Mouse (Mus musculus) gastrocnemius, postnatal 4 days (tissue): Measurements from ENCODE around the gene Abca12. TPM values are rescaled to one million over a fixed set of nuclear protein-coding genes. Genes with fewer than 3 reads are reported as not detected.

Source experiments
- DNase-seq, 2 experiments: peaks; one replicate each; pipeline ENCODE4 v3.0.0; 2021 to 2022; ENCODE audit warnings: low spot score in 2 of 2, mixed read lengths in 2 of 2
- total RNA-seq, 2 experiments: library from RNA; stranded (reverse); gene quantifications; 2 replicates each; pipeline ENCODE4 v1.2.3; 2021

Abca12 gene
- total RNA-seq, 2 experiments from 2014 or later = 0.05 to 0.07 TPM

DNA sequence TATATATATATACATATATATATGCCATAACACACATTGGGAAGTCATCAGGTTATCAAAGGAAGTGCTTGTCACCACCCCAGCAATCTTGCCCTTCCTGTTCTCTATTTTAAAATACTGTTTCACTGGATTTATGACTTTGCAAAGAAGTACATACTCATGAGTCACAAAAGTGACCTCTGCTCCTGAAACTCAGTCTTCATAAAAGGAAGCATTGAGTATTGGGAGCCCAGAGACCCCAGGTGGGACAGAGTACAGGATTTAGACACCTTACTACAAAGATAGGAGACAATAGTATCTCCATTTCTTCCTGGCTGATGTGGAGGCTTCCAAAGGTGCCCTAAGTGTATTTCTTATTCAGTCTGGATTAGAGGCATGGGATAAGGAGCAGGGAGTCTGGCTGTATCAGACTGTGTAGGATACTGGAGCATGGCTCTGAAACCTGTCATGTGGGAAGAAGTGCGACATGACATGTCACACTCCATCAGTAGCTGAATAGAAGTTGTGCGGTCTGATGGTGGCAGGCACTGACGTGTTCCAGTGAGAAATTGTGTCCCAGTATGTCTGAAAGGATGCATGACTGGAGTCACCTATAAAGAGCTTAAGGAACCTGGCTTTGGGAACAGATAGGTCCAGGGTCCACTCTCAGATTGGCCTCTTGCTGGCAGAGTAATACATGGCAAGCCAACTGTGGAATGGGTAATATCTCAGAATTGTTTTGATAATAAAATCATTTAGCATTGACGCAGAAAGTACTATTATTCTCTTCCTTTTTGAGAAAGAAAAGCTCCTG is 76.0 kb downstream of the Abca12 start:
- DNase-seq = no peak

DNA sequence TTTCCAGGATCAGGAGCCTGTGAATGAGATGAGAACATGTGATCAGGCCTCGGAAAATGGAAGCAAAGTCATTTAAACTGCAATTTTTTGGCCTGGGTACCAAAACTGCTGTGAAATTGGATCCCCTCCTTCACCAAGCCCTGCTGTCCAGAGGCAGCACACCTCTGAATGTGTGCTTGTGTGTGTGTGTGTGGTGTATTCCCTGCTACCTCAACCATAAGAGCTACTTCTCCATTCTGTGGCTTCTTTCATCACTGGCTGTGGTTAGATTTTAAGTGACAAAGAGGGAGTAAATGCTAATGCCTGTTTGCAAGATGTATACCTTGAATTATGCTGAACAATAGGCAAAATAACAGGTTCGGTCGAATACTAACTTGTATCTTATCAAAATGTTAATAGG is 84.4 kb downstream of the Abca12 start:
- DNase-seq = no peak

DNA sequence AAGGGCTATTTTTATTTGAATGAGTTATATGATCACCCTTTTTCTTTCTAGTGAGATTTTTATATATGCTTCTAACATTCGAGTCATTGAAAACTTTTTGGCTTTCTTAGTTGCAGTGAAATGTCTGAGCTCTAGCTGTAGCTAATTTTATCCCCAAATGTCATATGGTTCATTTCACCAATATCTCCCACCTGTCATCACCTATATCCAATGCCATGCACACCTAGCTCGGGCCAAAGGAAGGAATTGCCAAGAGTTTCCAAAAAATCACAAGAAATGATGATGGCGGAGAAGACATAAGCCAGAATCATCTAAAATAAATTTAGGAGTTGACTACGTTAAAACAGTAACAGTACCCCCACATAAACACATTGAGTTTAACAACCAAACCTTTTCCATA is 102.5 kb downstream of the Abca12 start:
- DNase-seq = no peak

DNA sequence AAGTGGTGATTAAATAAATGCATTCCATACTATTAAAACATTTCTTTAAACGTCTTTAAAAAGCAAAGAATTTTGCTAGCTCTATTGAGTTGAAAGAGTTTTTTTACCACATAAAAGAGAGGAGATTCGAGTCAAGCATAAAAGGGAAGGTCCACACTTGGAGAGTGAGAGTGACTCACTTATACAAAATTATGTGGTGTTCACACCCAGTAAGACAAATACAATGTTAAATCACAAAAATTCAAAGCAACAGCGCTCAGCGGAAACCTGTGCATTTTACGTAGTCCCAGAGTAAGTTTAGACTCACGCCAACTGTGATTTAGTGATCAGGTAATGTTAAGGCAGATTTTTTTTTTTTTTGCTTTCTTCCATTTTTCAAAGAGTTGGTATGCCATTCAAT is 104.1 kb downstream of the Abca12 start:
- DNase-seq = no peak

DNA sequence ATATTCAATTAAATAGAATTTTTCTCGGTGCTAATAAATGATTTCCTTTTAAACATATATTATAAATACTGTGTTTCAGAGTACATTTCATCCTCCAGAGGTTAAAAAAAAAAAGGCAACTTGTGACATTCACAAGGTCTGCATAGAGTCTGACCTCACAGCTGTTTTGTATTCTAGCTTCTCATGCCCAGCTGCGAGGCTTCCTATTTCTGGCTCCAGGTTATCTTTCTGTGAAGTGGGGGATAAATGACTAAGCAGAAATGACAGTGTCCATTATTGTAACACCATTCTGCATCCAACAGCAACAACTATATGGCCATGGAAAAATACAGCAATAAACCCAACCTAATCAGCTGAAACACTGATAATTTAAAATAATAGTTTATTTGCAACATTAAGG is 107.3 kb downstream of the Abca12 start:
- DNase-seq = no peak

DNA sequence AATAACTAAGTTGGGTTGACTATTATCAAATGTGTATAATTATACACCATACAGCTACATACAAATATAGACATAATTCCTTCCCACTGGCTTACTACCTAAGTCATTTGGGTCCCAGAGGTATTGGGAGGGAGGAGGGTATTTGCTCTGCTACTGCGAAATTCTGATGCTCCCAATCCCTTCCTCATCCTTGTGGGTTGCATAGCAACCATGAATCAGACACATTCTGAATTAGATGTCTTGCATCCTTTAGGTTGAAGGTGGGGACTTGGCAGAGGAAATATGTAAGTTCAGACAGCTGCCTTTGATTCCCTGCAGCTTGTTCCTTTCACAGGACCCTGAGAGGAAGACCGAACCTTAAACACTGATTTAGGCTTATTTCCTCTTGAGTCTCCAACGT is 108.5 kb downstream of the Abca12 start:
- DNase-seq = no peak

DNA sequence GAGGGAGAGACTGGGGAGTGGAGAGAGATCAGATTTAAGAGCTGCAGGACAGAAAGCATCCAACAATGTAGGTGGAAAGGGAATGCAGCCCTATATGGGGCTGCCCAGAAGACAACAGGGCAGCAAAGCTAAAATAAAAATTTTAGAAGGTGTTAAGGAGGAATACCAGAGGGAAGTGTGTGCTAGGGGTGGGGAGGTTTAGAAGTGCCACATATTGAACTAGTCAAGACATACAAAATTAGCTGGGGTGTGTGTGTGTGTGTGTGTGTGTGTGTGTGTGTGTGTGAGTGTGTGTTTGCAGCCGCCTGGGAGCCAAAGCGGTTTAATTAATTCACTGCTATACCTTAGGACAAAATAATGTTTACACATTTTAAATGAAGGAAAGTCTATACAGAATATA is 110.1 kb downstream of the Abca12 start:
- DNase-seq = no peak

DNA sequence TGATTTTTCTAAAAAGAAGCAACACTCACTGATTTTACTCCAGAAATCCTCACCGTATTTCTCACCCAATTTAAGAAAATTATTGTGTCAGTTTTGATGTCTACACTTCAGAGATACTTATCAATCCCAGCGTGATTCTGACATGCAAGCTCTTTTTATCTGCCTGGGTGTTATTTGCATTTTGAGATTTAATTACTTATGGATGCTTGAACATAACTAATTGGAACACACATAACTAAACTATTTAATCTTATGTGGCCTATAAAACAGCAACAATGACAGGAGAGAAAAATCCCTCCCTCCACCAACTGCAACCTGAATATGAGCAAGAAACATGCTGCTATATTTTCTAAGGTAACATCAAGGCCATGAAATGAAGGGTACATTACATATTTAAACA is 117.7 kb downstream of the Abca12 start:
- DNase-seq = no peak

DNA sequence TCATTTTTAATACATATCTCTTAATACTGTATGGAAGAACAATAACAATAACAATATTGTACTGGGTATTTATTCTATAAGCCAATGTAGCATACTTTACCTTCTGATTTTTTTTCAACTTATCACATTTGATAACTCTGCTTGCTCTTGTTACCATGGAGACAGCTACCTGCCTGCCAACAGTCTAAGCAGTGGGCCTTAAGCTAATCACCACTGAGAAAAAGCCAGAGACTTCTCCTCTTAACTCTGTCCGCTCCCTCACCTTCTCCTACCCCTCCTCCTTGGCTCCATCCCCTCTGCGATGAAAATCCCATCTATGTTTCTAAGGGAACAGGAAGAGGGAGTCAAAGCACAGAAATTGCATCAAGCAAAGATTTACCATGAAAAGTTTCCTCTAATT is 118.1 kb downstream of the Abca12 start:
- no peak for DNase-seq

DNA sequence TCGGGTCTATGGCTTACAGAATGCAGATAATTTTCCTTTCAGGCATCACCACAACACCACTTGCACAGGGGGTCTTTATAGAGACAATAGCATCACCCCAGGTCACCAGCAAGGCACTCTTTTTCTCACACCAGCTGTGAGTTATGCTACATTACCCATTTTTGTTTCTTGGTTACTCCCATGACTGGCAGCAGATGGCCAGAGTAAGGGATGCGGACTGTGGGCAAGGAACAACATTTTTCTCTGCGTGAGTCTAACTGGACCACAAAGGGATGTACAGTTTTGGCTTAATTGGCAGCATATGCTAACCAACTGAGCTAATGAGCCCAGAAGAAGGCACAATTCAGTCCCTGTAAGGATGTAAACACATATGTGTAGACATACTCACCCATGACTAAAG is 122.8 kb downstream of the Abca12 start:
- DNase-seq = no peak

DNA sequence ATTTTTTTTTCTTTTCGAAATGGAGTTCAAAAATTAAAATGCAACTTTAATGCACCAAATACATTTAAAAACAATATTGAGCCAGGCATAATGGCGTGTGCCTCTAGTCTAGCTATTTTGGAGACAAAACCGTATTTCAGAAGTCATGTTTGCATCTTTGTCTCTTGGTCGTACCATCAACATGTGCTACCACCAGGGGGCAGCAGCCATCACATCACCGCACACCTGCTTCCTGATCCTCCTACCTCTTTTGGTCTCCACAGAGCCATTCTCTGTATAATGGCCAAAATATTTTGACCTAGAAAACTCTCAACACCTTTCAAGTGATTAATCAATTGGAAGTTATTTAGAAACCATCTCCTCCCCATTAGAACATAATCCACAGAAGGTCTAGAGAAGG is 125.2 kb downstream of the Abca12 start:
- peak; percentile 21 to 48 for DNase-seq

DNA sequence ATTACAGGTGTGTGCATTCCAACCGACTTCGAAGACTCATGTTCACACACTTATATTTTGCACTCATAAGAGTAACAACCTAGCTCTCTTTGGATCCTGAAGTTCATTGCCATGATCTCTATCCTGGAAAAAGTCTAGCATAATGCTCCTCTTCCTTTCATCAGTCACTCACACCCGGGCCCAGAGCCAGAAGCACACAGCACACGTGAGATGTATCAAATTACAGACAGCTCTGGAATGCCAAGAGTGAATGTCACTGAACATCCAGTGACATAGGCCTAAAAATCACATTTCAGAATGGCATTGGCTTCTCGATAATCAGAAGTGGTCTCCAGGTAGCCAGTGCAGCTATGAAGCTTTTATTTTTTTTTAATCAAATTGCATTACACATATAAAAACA is 137.8 kb downstream of the Abca12 start:
- no peak for DNase-seq

DNA sequence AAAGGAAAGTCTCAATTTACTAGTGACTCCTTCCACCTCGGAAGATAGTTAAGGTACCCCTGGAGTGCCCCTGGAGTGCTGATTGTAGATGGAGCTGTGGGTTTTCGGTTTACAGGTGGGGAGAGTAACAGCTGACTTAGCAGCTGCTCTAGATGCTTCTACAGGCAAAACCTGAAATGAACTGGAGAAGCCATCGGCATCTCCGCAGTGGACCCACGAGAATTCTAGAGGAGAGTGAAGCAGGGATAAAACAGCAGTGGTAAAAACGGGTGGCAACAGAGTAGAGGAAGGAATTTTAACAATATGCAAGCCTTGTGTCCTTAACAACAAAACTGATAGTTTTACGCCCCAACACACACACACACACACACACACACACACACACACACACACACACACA is 142.2 kb downstream of the Abca12 start:
- DNase-seq = no peak

DNA sequence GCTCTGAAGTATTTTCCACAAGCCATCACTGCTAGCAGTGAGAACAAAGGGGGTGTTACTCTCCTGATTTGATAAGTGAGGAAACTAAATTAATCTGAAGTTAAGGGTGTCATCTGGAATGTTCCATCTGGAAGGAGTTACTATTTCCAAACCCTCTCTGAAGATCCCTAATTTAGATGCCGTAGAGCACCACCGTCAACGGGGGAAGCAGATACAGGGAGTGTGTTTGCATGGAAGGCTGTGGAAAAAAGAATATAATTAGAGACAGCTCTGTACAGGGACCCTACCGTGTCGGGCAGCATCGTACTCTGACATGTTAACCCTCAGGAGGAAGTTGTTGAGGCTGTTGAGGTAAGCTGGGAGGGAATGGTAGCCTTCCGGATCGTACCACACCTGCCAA is 142.6 kb downstream of the Abca12 start:
- DNase-seq = no peak

DNA sequence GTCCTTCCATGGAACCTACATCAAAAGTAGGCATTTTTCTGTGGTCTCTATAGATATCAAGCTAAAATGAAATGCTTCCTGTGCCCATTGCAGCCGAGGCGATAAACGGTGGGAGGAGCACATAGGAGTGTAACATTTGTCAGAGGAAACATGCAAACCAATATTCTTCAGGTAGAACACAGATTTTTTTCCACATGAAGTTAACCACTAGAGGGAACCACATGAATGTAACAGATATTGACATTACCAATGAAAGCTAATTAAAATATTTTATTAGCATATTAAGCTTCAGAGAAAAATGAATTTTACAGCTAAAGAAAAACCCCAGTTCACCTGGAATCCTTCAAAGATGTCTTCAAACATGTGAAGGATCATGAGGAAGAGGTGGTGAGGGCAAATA is 144.6 kb downstream of the Abca12 start:
- no peak for DNase-seq

DNA sequence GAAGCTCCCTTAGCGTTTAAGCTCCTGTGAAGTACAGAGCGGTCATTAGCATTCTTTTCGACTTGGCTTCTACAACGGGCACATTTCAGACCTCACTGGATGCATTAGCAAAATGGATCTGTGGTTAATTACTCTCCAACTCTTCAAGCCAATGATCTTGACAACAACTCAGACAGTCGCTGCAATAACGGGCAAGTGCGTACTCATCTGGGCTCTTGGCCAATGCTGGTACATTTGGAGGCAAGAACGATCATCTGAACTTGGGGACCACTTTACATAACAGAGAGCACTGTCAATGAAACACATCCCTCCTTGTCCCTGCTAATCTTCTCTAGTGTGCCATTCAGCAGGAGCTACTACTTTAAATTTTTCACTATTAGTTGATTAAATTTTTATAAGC is 148.1 kb downstream of the Abca12 start:
- no peak for DNase-seq

DNA sequence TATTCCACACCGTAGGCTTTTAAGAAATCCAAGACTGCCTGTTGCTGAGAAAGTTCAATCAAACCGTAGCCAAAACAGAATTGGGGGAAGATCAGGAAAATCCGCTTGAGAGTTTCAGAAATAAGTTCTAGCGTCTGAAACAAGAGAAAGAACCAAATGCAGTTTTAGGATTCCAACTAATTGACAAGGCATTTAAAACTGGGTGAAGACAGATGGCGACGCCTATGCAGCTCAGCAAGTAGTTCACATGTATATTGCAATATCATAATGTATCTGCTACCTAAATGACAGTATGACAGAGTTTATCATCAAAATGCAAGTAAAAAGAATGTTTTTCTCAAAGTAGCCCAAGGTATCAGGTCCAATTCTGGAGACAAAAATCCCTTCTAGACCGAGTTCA is 151.2 kb downstream of the Abca12 start:
- DNase-seq = no peak

DNA sequence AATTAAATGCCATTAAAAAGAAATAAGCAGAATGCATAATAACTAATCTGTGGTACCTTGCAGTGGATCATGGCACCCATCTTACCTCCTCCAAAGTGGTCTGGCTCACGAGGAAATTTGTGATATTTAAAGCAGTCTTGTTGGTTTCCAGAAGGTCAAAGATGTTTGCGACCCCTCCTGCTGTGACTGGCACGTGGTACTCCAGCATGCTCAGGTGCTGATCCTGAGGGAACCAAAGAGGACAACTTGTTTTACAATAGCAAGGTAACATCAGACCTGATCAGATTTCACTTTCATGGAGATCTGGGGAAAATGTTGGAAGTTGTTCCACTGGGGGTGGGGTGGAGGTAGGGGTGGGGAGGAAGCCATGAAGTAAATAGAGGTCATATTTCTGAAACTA is 170.1 kb downstream of the Abca12 start:
- no peak for DNase-seq

DNA sequence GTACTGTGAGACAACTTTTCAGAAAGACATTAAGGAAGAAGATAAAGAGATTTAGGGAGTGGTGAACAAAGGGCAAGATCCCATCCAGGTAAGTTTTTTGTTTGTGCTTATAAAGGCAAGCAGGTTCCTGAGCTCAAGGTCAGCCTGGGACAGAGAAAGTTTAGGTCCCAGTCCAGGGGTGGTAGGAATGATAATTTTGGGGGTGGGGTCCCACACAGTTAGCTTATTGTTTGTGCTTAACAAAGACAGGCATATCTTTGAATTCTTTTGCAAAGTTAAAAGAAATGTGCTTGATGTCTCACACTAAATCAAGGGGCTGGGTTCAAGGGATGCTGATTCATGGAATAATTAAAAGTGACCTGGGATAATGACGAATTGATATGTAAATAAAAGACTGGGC is 173.3 kb downstream of the Abca12 start:
- DNase-seq = no peak

DNA sequence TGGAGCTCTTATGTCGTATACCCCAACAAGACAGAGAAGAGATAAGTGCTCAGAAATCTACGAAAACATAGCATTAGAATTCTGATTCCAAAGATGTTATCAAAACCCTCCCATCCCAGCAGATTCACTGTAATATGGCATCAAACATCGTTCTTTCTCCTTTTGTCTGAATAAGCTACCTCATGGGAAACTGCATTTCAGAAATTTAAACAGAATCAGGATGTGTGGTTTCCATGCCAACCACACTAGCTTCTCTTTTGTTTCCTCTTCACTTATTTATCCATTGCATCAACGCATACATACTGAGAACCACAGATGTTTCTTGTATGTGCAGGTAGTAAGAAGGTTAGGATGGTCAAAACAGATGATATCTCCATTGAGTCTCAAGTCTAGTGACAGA is 175.1 kb downstream of the Abca12 start:
- DNase-seq = no peak

DNA sequence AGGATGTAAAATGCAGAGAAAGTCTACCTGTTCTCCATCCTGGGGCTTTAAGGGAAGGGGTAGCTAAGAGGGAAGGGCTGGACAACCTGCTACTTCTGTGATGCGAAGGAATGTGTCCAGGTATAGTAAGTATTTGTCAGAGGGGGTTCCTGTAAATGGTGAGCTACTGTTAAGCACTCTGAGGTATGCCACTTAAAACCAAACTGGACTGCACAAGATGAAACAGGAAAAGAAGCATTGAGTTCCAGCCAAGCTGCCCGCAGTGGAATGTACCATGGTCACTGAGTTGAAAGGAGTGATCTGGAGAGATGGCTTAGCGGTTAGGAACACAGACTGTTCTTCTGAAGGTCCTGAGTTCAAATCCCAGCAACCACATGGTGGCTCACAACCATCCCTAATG is 179.4 kb downstream of the Abca12 start:
- no peak for DNase-seq

DNA sequence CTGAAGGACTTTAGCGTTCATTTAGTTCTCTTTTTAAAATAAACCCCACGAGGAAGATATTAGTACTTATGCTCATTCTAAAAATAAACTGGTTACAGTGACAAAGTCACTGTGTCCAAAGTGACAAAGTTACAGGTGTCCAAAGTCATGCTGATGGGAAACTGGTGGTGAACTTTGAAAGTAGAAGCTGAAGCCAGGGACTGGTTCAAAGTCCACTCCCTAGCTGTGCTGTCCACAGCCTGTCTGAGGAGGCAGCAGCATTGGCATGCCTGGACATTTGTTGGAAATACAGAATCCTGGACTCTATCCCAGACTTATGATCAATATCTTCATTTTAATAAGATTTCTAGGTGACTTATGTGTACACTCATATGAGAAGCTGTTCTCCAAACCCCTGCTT is 183.5 kb downstream of the Abca12 start:
- DNase-seq = no peak

DNA sequence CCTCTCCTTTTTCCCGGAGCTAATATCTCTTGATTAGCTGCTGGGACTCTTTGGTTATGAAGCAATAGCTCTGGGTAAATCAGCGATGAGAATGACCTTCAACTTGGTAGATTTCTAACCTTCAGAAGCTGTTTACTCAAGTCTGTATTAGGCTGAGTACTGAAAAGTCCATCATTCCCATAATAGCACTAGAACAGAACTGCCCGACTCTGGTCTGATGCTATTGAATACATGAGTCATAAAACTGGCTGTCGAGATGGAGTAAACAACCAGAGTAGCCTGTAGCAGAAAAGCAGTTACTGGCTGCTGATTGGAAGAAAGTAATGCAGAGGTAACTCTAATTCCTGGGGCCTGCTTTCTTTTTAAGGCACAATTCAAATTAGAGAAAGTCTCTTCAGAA is 211.1 kb downstream of the Abca12 start:
- no peak for DNase-seq

DNA sequence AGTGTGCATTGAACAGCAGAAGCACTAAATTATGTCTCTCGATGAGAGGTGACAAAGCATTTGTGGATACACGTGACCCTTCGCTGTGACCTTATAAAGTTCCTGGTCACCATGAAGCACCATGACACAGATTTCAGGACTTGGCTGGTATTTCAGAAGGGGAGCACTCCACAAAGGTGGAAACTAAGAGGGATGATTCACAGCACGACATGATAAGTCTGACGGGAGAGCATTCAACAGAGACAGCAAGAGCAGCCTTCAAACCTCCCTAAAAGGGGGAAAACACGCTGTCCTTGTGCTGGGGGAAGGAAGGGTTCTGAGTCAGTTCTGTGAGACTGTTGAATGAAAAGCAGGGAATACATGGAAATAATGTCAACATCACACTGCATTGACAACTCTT is 218.5 kb downstream of the Abca12 start:
- DNase-seq = no peak
